Mouse (Mus musculus) monocyte, adult 59 days (primary cell): ENCODE results near the gene Adam11. TPM values are rescaled to one million over a fixed set of nuclear protein-coding genes. Genes with fewer than 3 reads are reported as not detected.

Source experiments
- total RNA-seq, 2 experiments: library from RNA; stranded (reverse); gene quantifications; one replicate each; pipeline ENCODE4 v1.2.4; 2023

Adam11 gene
- 1 to 10 TPM; 4.0 to 4.2 TPM for total RNA-seq

DNA sequence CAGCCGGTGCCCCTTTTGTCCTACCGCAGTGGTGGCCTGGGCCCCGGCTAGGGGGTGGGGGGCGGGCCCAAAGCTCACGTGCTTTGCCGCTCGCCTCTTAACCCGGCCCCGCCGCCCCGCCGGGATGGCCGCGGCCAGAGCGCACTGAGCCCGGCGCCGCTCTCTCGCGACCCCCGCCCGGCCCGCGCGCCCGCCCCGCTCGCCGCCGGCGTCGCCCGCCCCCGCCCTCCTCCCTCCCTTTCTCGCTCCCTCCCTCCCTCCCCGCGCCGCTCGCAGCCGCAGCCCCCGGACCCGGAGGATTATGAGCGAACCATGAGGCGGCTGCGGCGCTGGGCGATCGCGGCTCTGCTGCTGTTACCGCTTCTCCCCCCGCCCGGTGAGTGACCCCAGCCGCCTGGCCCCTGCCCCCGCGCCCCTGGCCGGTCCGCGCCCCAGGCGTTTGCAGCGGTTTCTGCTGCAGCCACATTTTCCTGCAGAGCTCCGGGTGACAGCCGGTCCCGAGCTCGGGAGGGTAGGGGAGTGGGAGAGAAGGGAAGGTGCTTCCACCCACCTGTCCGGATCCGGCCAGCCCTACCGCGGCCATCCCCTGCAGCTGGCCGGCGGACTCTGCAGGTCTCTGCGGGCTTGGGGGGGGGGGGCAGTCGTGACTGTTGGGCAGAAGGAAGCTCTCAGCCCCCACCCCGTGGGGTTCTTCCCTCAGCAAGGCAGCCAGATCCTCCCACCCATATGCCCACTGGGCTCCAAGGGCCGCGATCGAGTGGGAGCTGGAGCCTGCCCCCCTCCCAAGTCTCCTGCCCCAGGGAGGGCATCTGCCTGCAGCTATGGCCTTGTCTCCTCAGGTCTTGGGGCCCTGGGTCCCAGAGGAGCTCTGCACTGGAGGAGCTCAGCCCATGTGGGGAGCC, at the start of gene Adam11:
Adam11 (plus strand) TSS at position 131 of the 902 bp plus-strand sequence.

DNA sequence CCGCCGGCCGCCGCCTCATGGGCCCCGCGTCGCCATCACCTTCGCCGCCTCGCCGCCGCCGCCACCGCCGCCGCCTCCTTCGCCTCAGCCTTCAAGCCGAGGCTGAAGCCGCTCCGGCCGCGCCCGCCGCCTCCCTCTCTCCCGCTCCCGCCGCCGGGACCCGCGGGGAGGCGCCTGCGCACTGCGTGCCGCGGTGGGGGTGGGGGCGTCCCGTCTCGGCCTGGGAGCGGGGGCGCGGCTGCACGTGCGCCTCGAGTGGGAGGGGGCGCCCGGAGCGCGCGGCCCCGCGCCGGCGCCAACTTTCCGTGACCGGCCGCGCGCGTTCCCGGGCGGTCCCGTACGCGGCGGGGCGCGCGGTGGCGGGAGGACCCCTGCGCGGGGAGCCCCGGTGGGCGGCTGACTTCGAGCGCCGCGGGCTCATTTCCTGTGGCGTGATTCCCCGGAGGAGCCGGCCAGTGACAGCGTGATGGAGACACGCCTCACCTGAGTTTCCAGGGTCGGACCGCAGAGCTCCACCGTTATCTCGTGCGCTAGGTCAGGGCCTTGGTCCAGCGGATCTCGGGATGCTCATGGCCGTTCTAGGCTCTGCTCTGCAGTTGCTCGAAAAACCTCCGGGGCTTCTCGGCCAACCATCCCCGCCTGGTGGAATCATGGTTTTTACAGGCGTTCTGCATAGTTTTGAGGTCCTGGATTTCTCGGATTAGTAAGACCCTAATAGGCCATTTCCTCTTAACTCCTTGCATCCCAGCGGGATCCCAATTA, 58.0 kb downstream of the Adam11 start, which contains the start of gene Gjc1:
Gjc1 (minus strand) TSS at position 680 of the 762 bp plus-strand sequence.

Other genes starting within 250 kb of the Adam11 start
- 10 to 100 TPM; 32.6 to 35.3 TPM for gene Gpatch8, start 205.0 kb upstream of the Adam11 start, total RNA-seq
- not detected for gene Gm11627, start 182.0 kb upstream of the Adam11 start, total RNA-seq
- under 1 TPM in 1 of 2 experiments, not detected in 1; 0.13 TPM for gene Fzd2, start 157.0 kb upstream of the Adam11 start, total RNA-seq
- not detected for gene Meioc, start 97.7 kb upstream of the Adam11 start, total RNA-seq
- 10 to 100 TPM; 21.1 TPM for gene Ccdc43, start 63.7 kb upstream of the Adam11 start, total RNA-seq
- gene Gjc1, start 58.3 kb downstream of the Adam11 start, total RNA-seq: not detected
- gene Higd1b, start 74.4 kb downstream of the Adam11 start, total RNA-seq: not detected
- gene Eftud2, start 119.5 kb downstream of the Adam11 start, total RNA-seq: 10 to 100 TPM; 80.3 to 82.1 TPM
- not detected for gene Ccdc103, start 119.8 kb downstream of the Adam11 start, total RNA-seq
- not detected for gene Fam187a, start 123.7 kb downstream of the Adam11 start, total RNA-seq
- not detected for gene Gfap, start 139.5 kb downstream of the Adam11 start, total RNA-seq
- gene Kif18b, start 163.7 kb downstream of the Adam11 start, total RNA-seq: under 1 TPM; 0.18 to 0.97 TPM
- gene C1ql1, start 185.2 kb downstream of the Adam11 start, total RNA-seq: not detected